Mouse (Mus musculus) regulatory T cell (primary cell): ENCODE measurements around the gene B4galt1.
"Not testable (repeated sequence)": the region's sequence is repeated elsewhere in the genome, so short reads cannot be mapped to it uniquely, and the experiment has no call there.

Experiments used
- in situ Hi-C: fragments of 300-600 bp; cut with MboI, MseI; formaldehyde crosslinking; loops from one replicate; pipeline ENCODE4 v1.15.1; 2025; ENCODE audit warnings: high pct_unique_total_duplicates

Gene B4galt1

GRCm38 (mm10) chr4:40821303-40822023, 32.3 kb downstream of the B4galt1 start:
- in situ Hi-C loops = no loop called here

GRCm38 (mm10) chr4:40820903-40821302, 32.9 kb downstream of the B4galt1 start:
- in situ Hi-C loops = no loop called here

GRCm38 (mm10) chr4:40820024-40820423, 33.8 kb downstream of the B4galt1 start:
- in situ Hi-C loops = no loop called here

- in situ Hi-C loops = loop anchor here (5.0 kb wide), 1 partner anchor 37 kb away; no protein-coding TSS in a partner anchor
These were observed 34.7 kb downstream of the B4galt1 start for GRCm38 (mm10) chr4:40819151-40819550.

- in situ Hi-C loops = loop anchor here (5.0 kb wide), 1 partner anchor 36 kb away; no protein-coding TSS in a partner anchor
These were observed 35.4 kb downstream of the B4galt1 start for GRCm38 (mm10) chr4:40818421-40818820.

GRCm38 (mm10) chr4:40817936-40818335, 35.9 kb downstream of the B4galt1 start:
- in situ Hi-C loops = loop anchor here (5.0 kb wide), 1 partner anchor 36 kb away; no protein-coding TSS in a partner anchor

GRCm38 (mm10) chr4:40815775-40816372, 37.9 kb downstream of the B4galt1 start:
- in situ Hi-C loops = loop anchor here (5.0 kb wide), 1 partner anchor 34 kb away; no protein-coding TSS in a partner anchor

GRCm38 (mm10) chr4:40815120-40815519, 38.7 kb downstream of the B4galt1 start:
- in situ Hi-C loops = loop anchor here (5.0 kb wide), 1 partner anchor 33 kb away; no protein-coding TSS in a partner anchor

- in situ Hi-C loops = no loop called here
These were observed 39.4 kb downstream of the B4galt1 start for GRCm38 (mm10) chr4:40814359-40814758.

GRCm38 (mm10) chr4:40812891-40813290, 40.9 kb downstream of the B4galt1 start:
- in situ Hi-C loops = no loop called here

- in situ Hi-C loops = no loop called here
These were observed 43.3 kb downstream of the B4galt1 start for GRCm38 (mm10) chr4:40810481-40810880.

- in situ Hi-C loops = no loop called here
These were observed 46.4 kb downstream of the B4galt1 start for GRCm38 (mm10) chr4:40807382-40807781.

- in situ Hi-C loops = no loop called here
These were observed 48.4 kb downstream of the B4galt1 start for GRCm38 (mm10) chr4:40805401-40805800.

GRCm38 (mm10) chr4:40802787-40803186, 51.0 kb downstream of the B4galt1 start:
- in situ Hi-C loops = no loop called here

- in situ Hi-C loops = no loop called here
These were observed 51.9 kb downstream of the B4galt1 start for GRCm38 (mm10) chr4:40801908-40802307.

- in situ Hi-C loops = no loop called here
These were observed 52.9 kb downstream of the B4galt1 start for GRCm38 (mm10) chr4:40800873-40801272.

- in situ Hi-C loops = not testable (repeated sequence)
These were observed 54.8 kb downstream of the B4galt1 start for GRCm38 (mm10) chr4:40798833-40799555.

GRCm38 (mm10) chr4:40795761-40796160, 58.0 kb downstream of the B4galt1 start:
- in situ Hi-C loops = no loop called here

GRCm38 (mm10) chr4:40794320-40794719, 59.5 kb downstream of the B4galt1 start:
- in situ Hi-C loops = no loop called here

GRCm38 (mm10) chr4:40791176-40791575, 62.6 kb downstream of the B4galt1 start:
- in situ Hi-C loops = no loop called here

- in situ Hi-C loops = no loop called here
These were observed 67.2 kb downstream of the B4galt1 start for GRCm38 (mm10) chr4:40786578-40786977.

- in situ Hi-C loops = no loop called here
These were observed 68.1 kb downstream of the B4galt1 start for GRCm38 (mm10) chr4:40785620-40786166.
